Mouse (Mus musculus) spleen, adult 10 weeks (tissue): Measurements from ENCODE around the gene Kng1. TPM values are rescaled to one million over a fixed set of nuclear protein-coding genes. Genes with fewer than 3 reads are reported as not detected.

Source experiments
- polyA plus RNA-seq: library from polyadenylated mRNA; stranded (reverse); fragments of 350-450 nt; fragmentation: Illumina TruSeq; extraction: RNeasy Lipid Tissue Mini Kit (QIAGEN cat#74804); gene quantifications from one replicate; pipeline ENCODE4 v1.2.3, GENCODE M21; 2015; ENCODE audit warnings: low replicate concordance; ENCODE audit not compliant: insufficient read depth

Kng1 gene
- polyA plus RNA-seq, result not detected

GRCm38 (mm10) chr16:23057668-23058447, at the start of gene Kng1:
TSS of gene Kng1 (plus strand) at chr16:23057865.

GRCm38 (mm10) chr16:23028966-23029600, 28.6 kb upstream of the Kng1 start, which contains the start of gene Kng2:
TSS of gene Kng2 (minus strand) at chr16:23029482.

GRCm38 (mm10) chr16:23107231-23107942, 49.7 kb downstream of the Kng1 start, which contains the start of gene Eif4a2:
TSS of gene Eif4a2 (plus strand) at chr16:23107444.

GRCm38 (mm10) chr16:23127673-23128375, 70.2 kb downstream of the Kng1 start, which contains the start of gene Rfc4:
TSS of gene Rfc4 (minus strand) at chr16:23127737.

Other genes starting within 250 kb of the Kng1 start
- gene Crygs, start 246.3 kb upstream of the Kng1 start, polyA plus RNA-seq, result not detected
- gene Tbccd1, start 200.2 kb upstream of the Kng1 start, polyA plus RNA-seq, result 19.3 TPM
- 128 TPM for gene Dnajb11, start 200.0 kb upstream of the Kng1 start, polyA plus RNA-seq
- not detected for gene Ahsg, start 166.6 kb upstream of the Kng1 start, polyA plus RNA-seq
- gene Fetub, start 139.5 kb upstream of the Kng1 start, polyA plus RNA-seq, result not detected
- not detected for gene Hrg, start 106.8 kb upstream of the Kng1 start, polyA plus RNA-seq
- not detected for gene Kng2, start 28.4 kb upstream of the Kng1 start, polyA plus RNA-seq
- gene Eif4a2, start 49.6 kb downstream of the Kng1 start, polyA plus RNA-seq, result 1,407 TPM
- 30.1 TPM for gene Rfc4, start 69.9 kb downstream of the Kng1 start, polyA plus RNA-seq
- 3.8 TPM for gene Adipoq, start 88.7 kb downstream of the Kng1 start, polyA plus RNA-seq
- gene St6gal1, start 166.9 kb downstream of the Kng1 start, polyA plus RNA-seq, result 128 TPM